Mouse (Mus musculus): ENCODE measurements around the gene Olfr1392. TPM values are rescaled to one million over a fixed set of nuclear protein-coding genes. Genes with fewer than 3 reads are reported as not detected.

Gene Olfr1392
- polyA plus RNA-seq, 1 experiment from 2014 or later, result 0.06 TPM

GRCm38 (mm10) chr11:49259296-49259695, 25.8 kb upstream of the Olfr1392 start:
- peaks cover 31% of the 10 kb centered on the region for H3K36me3 ChIP-seq
- H3K4me2 ChIP-seq (replicated peaks), result no peak overlapping the region
- no peak for ATAC-seq (ENCODE audit: low FRiP score, low read depth)
- H3K4me1 ChIP-seq, result no peaks in the 10 kb centered on the region
- no peaks in the 10 kb centered on the region for H3K27me3 ChIP-seq
- WGBS, result 97% methylated on average over 2 of the region's 2 CpGs
- H3K9ac ChIP-seq (replicated peaks), result no peak overlapping the region
- no peaks in the 10 kb centered on the region for H3K9me3 ChIP-seq
- no peak overlapping the region for H3K4me3 ChIP-seq
- no peak overlapping the region for H3K27ac ChIP-seq (replicated peaks)

GRCm38 (mm10) chr11:49259829-49260228, 25.3 kb upstream of the Olfr1392 start:
- no peak overlapping the region for H3K9ac ChIP-seq (replicated peaks)
- no peak overlapping the region for H3K27ac ChIP-seq (replicated peaks)
- no peaks in the 10 kb centered on the region for H3K4me1 ChIP-seq
- 89% methylated on average over 1 of the region's 1 CpGs for WGBS
- ATAC-seq (ENCODE audit: low FRiP score, low read depth), result no peak
- no peaks in the 10 kb centered on the region for H3K27me3 ChIP-seq
- no peaks in the 10 kb centered on the region for H3K9me3 ChIP-seq
- H3K4me2 ChIP-seq (replicated peaks), result no peak overlapping the region
- no peak overlapping the region for H3K4me3 ChIP-seq
- H3K36me3 ChIP-seq, result peaks cover 27% of the 10 kb centered on the region

GRCm38 (mm10) chr11:49260598-49261312, 24.3 kb upstream of the Olfr1392 start:
- Histone ChIP-seq H3K4me2 (replicated peaks) (no peak overlapping the region), H3K36me3 (peaks cover 25% of the 10 kb centered on the region), H3K9ac (replicated peaks) (no peak overlapping the region), H3K27me3 (no peaks in the 10 kb centered on the region), H3K4me3 (no peak overlapping the region), H3K27ac (replicated peaks) (no peak overlapping the region), H3K9me3 (no peaks in the 10 kb centered on the region), H3K4me1 (no peaks in the 10 kb centered on the region)
- no peak for ATAC-seq (ENCODE audit: low FRiP score, low read depth)
- 95% methylated on average over 21 of the region's 21 CpGs for WGBS

GRCm38 (mm10) chr11:49261313-49261855, 23.7 kb upstream of the Olfr1392 start:
- Histone ChIP-seq H3K4me2 (replicated peaks) (no peak overlapping the region), H3K27ac (replicated peaks) (no peak overlapping the region), H3K4me3 (no peak overlapping the region), H3K4me1 (no peaks in the 10 kb centered on the region), H3K9me3 (no peaks in the 10 kb centered on the region), H3K36me3 (peaks cover 25% of the 10 kb centered on the region), H3K27me3 (no peaks in the 10 kb centered on the region), H3K9ac (replicated peaks) (no peak overlapping the region)
- 95% methylated on average over 14 of the region's 14 CpGs for WGBS
- ATAC-seq (ENCODE audit: low FRiP score, low read depth), result no peak

GRCm38 (mm10) chr11:49262286-49262685, 22.8 kb upstream of the Olfr1392 start:
- Histone ChIP-seq H3K4me3 (no peak overlapping the region), H3K9ac (replicated peaks) (no peak overlapping the region), H3K27me3 (no peaks in the 10 kb centered on the region), H3K36me3 (peaks cover 25% of the 10 kb centered on the region), H3K4me1 (no peaks in the 10 kb centered on the region), H3K4me2 (replicated peaks) (no peak overlapping the region), H3K9me3 (no peaks in the 10 kb centered on the region), H3K27ac (replicated peaks) (no peak overlapping the region)
- 0 out of 2 replicates have a peak, but pooled peaks have one; percentile 6 for ATAC-seq (ENCODE audit: low FRiP score, low read depth)
- 95% methylated on average over 5 of the region's 5 CpGs for WGBS

GRCm38 (mm10) chr11:49263149-49263548, 21.9 kb upstream of the Olfr1392 start:
- ATAC-seq (ENCODE audit: low FRiP score, low read depth), result no peak
- H3K4me3 ChIP-seq, result no peak overlapping the region
- H3K27me3 ChIP-seq, result no peaks in the 10 kb centered on the region
- H3K4me2 ChIP-seq (replicated peaks), result no peak overlapping the region
- peaks cover 25% of the 10 kb centered on the region for H3K36me3 ChIP-seq
- no peaks in the 10 kb centered on the region for H3K9me3 ChIP-seq
- H3K4me1 ChIP-seq, result no peaks in the 10 kb centered on the region
- H3K27ac ChIP-seq (replicated peaks), result no peak overlapping the region
- no peak overlapping the region for H3K9ac ChIP-seq (replicated peaks)
- 94% methylated on average over 6 of the region's 6 CpGs for WGBS

GRCm38 (mm10) chr11:49264081-49264480, 21.0 kb upstream of the Olfr1392 start:
- Histone ChIP-seq H3K36me3 (peaks cover 25% of the 10 kb centered on the region), H3K9me3 (no peaks in the 10 kb centered on the region), H3K9ac (replicated peaks) (no peak overlapping the region), H3K4me3 (no peak overlapping the region), H3K4me2 (replicated peaks) (no peak overlapping the region), H3K27me3 (no peaks in the 10 kb centered on the region), H3K4me1 (no peaks in the 10 kb centered on the region), H3K27ac (replicated peaks) (no peak overlapping the region)
- WGBS, result 83% methylated on average over 7 of the region's 7 CpGs
- ATAC-seq (ENCODE audit: low FRiP score, low read depth), result no peak

- H3K27ac ChIP-seq (replicated peaks), result no peak overlapping the region
- H3K4me1 ChIP-seq, result no peaks in the 10 kb centered on the region
- no peak overlapping the region for H3K4me2 ChIP-seq (replicated peaks)
- no peaks in the 10 kb centered on the region for H3K9me3 ChIP-seq
- ATAC-seq (ENCODE audit: low FRiP score, low read depth), result no peak
- WGBS, result 80% methylated on average over 11 of the region's 11 CpGs
- no peak overlapping the region for H3K4me3 ChIP-seq
- H3K9ac ChIP-seq (replicated peaks), result no peak overlapping the region
- H3K36me3 ChIP-seq, result peaks cover 25% of the 10 kb centered on the region
- no peaks in the 10 kb centered on the region for H3K27me3 ChIP-seq
Measured at GRCm38 (mm10) chr11:49264622-49265021, 20.5 kb upstream of the Olfr1392 start.

- Histone ChIP-seq H3K4me1 (no peaks in the 10 kb centered on the region), H3K36me3 (peaks cover 25% of the 10 kb centered on the region), H3K4me3 (no peak overlapping the region), H3K9ac (replicated peaks) (no peak overlapping the region), H3K9me3 (no peaks in the 10 kb centered on the region), H3K27ac (replicated peaks) (no peak overlapping the region), H3K4me2 (replicated peaks) (no peak overlapping the region), H3K27me3 (no peaks in the 10 kb centered on the region)
- no peak for ATAC-seq (ENCODE audit: low FRiP score, low read depth)
- 85% methylated on average over 8 of the region's 8 CpGs for WGBS
Measured at GRCm38 (mm10) chr11:49265101-49265500, 20.0 kb upstream of the Olfr1392 start.

- 92% methylated on average over 6 of the region's 6 CpGs for WGBS
- Histone ChIP-seq H3K27me3 (no peaks in the 10 kb centered on the region), H3K27ac (replicated peaks) (no peak overlapping the region), H3K36me3 (peaks cover 11% of the 10 kb centered on the region), H3K4me2 (replicated peaks) (no peak overlapping the region), H3K4me1 (no peaks in the 10 kb centered on the region), H3K4me3 (no peak overlapping the region), H3K9me3 (no peaks in the 10 kb centered on the region), H3K9ac (replicated peaks) (no peak overlapping the region)
- ATAC-seq (ENCODE audit: low FRiP score, low read depth), result no peak
Measured at GRCm38 (mm10) chr11:49266671-49267070, 18.4 kb upstream of the Olfr1392 start.

GRCm38 (mm10) chr11:49267316-49267715, 17.8 kb upstream of the Olfr1392 start:
- Histone ChIP-seq H3K27me3 (no peaks in the 10 kb centered on the region), H3K36me3 (peaks cover 4% of the 10 kb centered on the region; the same call in 1 of the 2 replicates), H3K4me1 (no peaks in the 10 kb centered on the region), H3K4me3 (no peak overlapping the region), H3K27ac (replicated peaks) (no peak overlapping the region), H3K9me3 (no peaks in the 10 kb centered on the region), H3K9ac (replicated peaks) (no peak overlapping the region), H3K4me2 (replicated peaks) (no peak overlapping the region)
- WGBS, result 90% methylated on average over 10 of the region's 10 CpGs
- no peak for ATAC-seq (ENCODE audit: low FRiP score, low read depth)

GRCm38 (mm10) chr11:49267970-49268579, 17.0 kb upstream of the Olfr1392 start:
- no peak overlapping the region for H3K4me2 ChIP-seq (replicated peaks)
- no peak for ATAC-seq (ENCODE audit: low FRiP score, low read depth)
- no peak overlapping the region for H3K4me3 ChIP-seq
- no peaks in the 10 kb centered on the region for H3K4me1 ChIP-seq
- H3K27ac ChIP-seq (replicated peaks), result no peak overlapping the region
- no peak overlapping the region for H3K9ac ChIP-seq (replicated peaks)
- no peaks in the 10 kb centered on the region for H3K36me3 ChIP-seq
- WGBS, result 88% methylated on average over 15 of the region's 15 CpGs
- H3K9me3 ChIP-seq, result no peaks in the 10 kb centered on the region
- H3K27me3 ChIP-seq, result no peaks in the 10 kb centered on the region
